Mouse (Mus musculus): Measurements from ENCODE around the gene Llgl2. TPM values are rescaled to one million over a fixed set of nuclear protein-coding genes. Genes with fewer than 3 reads are reported as not detected.
A peak's percentile ranks its signal among the peaks of the same experiment; 100 is the strongest.
"Not testable (repeated sequence)": the region's sequence is repeated elsewhere in the genome, so short reads cannot be mapped to it uniquely, and the experiment has no call there.

Llgl2 gene
- polyA plus RNA-seq, 1 experiment from 2014 or later = 15.7 TPM

DNA sequence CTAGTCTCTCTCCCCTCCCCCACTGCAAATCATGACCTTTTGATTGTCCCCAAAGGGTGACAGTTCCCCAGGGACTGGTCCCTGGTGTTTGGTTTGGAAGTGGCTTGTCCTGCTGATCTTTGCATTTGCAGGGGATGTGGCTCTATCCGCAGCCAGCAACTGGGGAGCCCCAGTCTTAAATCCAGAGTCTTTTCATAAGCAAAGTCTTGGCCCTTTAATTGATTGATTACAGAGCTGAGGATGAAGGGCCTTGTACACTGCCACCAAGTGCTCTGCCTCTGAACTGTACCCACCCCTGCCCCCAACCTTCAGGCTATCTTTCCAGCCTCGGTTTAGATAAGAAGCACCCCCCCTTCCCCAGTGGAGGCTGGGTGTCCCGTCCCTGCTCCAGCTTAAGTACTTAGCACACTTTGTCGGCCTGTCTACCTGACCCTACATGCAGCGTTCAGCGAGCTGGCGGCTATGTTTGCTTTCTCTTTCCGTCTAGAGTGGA is 9.2 kb downstream of the Llgl2 start:
- no peak for DNase-seq (ENCODE audit: low spot score)

- DNase-seq (ENCODE audit: low spot score) = no peak
Measured at GRCm38 (mm10) chr11:115834033-115834432, 10.2 kb downstream of the Llgl2 start.

GRCm38 (mm10) chr11:115836656-115837395 is 13.0 kb downstream of the Llgl2 start:
- DNase-seq (ENCODE audit: low spot score) = no peak

- DNase-seq (ENCODE audit: low spot score) = no peak
Measured at GRCm38 (mm10) chr11:115837606-115838345, 13.9 kb downstream of the Llgl2 start.

DNA sequence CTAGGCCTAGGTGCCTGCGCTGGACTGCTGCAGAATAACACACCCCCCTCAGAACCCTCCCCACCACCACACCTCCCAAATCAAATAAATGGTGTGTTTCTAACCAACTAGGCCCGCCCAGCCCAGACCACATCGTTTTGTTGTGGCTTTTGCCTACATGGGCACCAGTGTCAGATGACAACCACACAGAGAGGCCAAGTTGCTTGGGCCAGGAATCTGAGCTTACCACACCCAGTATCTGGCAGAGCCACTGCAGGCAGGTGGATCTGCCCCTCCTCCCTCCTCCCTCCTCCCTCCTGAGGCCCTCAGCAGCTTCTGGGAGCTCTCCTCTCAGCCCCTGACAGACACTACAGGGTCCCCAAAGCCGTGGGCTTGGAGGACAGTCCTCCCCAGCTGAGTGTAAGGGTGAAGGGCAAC is 15.1 kb downstream of the Llgl2 start:
- DNase-seq (ENCODE audit: low spot score) = no peak

DNA sequence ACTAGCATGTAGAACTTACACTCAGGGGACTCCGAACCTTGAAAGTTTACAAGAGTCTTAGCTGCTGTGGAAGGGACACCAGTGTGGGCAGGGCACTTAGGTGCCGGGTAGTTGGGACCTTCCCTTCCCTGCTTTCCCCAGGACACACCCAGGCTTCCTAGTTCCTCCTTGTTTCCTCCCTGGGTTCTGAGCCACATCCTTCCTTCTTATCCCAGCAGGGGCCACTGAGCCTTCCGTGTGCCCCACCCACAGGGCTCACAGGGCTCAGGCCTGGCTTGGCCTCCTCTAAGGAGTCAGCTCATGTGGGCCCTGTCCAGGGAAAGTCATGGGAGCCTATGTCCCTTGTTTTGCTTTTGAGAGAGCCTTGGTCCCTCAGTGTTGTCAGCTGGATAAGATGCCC is 15.9 kb downstream of the Llgl2 start:
- no peak for DNase-seq (ENCODE audit: low spot score)

GRCm38 (mm10) chr11:115841044-115841443 is 17.2 kb downstream of the Llgl2 start:
- DNase-seq (ENCODE audit: low spot score) = no peak

GRCm38 (mm10) chr11:115841961-115842550 is 18.2 kb downstream of the Llgl2 start:
- DNase-seq (ENCODE audit: low spot score) = no peak

- DNase-seq (ENCODE audit: low spot score) = no peak
Measured at GRCm38 (mm10) chr11:115843141-115843890, 19.5 kb downstream of the Llgl2 start.

GRCm38 (mm10) chr11:115843891-115844239 is 20.0 kb downstream of the Llgl2 start:
- DNase-seq (ENCODE audit: low spot score) = no peak

- no peak for DNase-seq (ENCODE audit: low spot score)
Measured at GRCm38 (mm10) chr11:115844240-115844639, 20.4 kb downstream of the Llgl2 start.

GRCm38 (mm10) chr11:115845819-115846218 is 22.0 kb downstream of the Llgl2 start:
- no peak for DNase-seq (ENCODE audit: low spot score)

DNA sequence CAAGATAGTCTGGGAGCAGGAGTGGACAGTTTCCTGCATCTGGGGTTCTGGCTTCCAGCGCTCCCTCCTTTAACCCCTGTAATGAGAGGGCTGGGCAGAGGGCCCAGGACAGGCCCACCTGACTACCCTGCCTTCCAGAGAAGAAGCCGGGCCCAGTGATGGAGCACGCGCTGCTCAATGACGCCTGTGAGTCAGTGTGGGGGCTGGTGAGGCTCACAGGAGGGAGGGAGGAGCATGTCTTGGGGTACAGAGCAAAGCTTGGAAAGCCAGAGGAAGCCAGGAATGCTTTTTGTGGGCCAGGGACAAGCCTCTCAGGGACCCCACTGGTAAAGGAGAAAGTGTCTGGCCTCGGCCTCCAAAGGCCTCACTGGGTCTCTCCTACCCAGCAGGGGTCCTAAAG is 30.8 kb downstream of the Llgl2 start:
- no peak for DNase-seq (ENCODE audit: low spot score)

DNA sequence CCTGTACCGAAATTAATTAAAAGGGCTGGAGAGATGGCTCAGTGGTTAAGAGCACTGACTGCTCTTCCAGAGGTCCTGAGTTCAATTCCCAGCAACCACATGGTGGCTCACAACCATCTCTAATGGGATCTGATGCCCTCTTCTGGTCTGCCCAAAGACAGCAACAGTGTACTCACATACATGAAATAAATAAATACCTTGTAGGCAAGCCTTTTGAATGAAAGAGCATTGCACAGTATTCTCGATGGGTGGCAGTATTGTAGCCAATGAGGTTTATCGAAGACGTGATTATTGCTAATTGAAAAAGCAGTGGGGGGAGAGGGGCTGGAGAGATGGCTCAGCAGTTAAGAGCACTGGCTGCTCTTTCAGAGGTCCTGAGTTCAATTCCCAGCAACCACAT is 33.3 kb downstream of the Llgl2 start:
- DNase-seq (ENCODE audit: low spot score) = not testable (repeated sequence)

- DNase-seq (ENCODE audit: low spot score) = no peak
Measured at GRCm38 (mm10) chr11:115857936-115858335, 34.1 kb downstream of the Llgl2 start.

- no peak for DNase-seq (ENCODE audit: low spot score)
Measured at GRCm38 (mm10) chr11:115858354-115858753, 34.5 kb downstream of the Llgl2 start, which contains the start of gene Myo15b. Myo15b (plus strand) TSS chr11:115858406.

DNA sequence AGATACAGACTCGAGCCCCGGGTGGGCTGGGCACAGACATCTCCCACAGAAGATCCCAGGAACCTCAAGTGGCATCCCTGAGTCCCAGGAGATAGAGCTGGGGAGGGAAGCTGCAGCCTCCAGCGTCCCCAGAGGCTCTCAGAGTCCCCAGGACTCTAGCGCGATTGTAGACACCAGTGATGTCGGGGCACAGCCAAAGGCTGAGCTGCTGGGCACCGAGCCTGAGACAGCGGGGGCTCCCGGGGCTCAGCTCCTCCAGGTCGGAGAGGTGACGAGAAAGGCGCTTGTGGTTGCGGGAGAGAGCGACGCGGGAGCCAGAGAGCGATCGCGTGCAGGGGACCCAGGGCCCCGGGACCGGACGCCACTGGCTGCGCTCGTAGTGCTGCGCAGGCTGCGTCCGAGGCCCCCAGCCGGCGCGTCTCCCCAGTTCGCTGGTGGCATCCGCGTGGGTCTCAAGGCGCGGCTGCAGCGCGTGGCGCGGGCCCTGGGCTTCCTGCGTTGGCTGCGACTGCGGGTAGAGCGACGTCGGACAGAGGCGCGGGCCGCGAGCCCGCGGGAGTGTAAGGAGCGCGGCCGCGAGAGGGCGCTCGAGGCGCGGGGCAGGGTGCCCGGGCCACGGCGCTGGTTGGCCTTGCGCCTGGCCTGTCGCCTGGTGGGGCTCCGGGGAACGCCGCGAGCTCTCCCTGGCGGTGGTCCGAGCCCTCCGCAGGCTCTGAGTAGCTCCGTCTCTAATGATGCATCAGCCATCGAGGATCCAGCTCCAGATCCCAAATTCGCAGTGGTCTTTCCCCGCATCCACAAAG is 35.5 kb downstream of the Llgl2 start:
- peak; percentile 88 for DNase-seq (ENCODE audit: low spot score)

DNA sequence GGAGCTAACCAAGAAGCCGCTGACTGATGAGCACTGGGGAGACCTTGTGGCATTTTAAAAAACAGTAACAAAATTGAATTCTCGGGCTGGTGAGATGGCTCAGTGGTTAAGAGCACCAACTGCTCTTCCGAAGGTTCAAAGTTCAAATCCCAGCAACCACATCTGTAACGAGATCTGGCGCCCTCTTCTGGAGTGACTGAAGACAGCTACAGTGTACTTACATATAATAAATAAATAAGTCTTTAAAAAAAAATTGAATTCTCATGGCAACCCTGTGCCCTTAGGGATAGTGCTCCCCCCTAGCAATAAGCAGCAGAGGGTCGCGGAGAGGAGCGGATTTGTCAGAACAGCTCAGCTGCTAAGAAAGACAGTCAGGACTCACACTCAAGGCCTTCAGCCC is 40.0 kb downstream of the Llgl2 start:
- DNase-seq (ENCODE audit: low spot score) = no peak

- DNase-seq (ENCODE audit: low spot score) = no peak
Measured at GRCm38 (mm10) chr11:115869393-115869792, 45.5 kb downstream of the Llgl2 start.

- DNase-seq (ENCODE audit: low spot score) = no peak
Measured at GRCm38 (mm10) chr11:115872437-115872836, 48.6 kb downstream of the Llgl2 start.

DNA sequence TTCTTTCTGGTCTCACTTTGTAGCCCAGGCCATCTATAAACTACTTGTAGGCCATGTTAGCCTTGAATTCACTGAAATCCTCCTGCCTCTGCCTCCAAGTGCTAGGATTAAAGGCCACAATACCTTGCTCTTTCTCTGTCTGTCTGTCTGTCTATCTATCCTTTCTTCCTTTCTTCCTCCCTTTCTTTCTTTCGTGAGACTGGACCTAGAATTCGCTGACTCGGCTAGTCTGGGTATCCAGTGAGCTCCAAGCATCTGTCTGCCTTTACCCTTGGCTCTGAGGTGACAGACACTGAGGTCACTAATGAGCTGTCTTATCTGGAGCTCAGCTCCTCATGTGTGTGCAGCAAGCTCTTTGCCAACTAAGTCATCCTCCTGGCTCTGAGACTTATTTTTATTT is 52.1 kb downstream of the Llgl2 start:
- DNase-seq (ENCODE audit: low spot score) = no peak
